Mouse (Mus musculus): ENCODE data around the gene Runx1.

The Runx1 gene

GRCm38 (mm10) chr16:92792905-92793304 is 33.0 kb downstream of the Runx1 start:
- DNase-seq = no peak

DNA sequence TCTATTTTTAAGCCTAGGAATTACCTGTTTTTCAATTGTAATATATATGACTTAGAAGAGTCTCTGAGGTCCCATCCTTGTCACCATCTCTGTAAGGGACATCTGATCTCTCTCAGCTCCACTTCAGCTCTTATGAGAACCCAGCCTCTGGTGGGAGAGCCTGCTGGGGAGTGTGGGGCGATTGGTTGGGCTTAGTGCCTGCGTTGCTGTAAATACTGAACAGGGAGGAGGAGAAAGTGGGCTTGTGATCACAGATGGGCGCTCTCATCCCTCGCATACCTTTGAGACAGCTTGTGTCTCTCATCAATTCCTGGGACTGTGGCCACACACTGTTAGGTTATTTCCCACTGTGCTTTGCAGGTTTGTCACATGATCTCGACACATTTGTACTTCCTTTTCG is 35.3 kb downstream of the Runx1 start:
- no peak for DNase-seq

DNA sequence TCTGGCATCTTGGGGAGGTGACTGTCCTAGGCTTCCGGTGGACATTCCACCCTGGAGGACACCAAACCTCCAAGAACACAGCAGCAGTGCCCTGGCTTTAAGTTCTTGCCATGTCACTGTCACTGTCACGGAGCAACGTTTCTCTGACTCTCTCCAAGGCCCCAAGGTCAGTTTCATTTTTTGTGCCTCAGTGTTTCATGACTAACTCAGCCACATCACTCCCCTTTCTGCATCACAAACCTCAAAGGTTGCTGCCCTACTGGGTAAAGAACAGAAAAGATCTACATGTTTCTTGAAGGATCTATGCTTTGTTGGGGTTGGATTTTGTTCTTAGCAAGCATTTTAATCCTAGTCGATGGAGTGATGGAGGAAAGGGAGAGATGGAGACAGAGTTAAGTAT is 36.1 kb downstream of the Runx1 start:
- DNase-seq = no peak

GRCm38 (mm10) chr16:92788446-92788845 is 37.5 kb downstream of the Runx1 start:
- DNase-seq = no peak

- DNase-seq = no peak
Observed at GRCm38 (mm10) chr16:92786883-92787321, 39.0 kb downstream of the Runx1 start.

GRCm38 (mm10) chr16:92786276-92786882 is 39.6 kb downstream of the Runx1 start:
- no peak for DNase-seq

DNA sequence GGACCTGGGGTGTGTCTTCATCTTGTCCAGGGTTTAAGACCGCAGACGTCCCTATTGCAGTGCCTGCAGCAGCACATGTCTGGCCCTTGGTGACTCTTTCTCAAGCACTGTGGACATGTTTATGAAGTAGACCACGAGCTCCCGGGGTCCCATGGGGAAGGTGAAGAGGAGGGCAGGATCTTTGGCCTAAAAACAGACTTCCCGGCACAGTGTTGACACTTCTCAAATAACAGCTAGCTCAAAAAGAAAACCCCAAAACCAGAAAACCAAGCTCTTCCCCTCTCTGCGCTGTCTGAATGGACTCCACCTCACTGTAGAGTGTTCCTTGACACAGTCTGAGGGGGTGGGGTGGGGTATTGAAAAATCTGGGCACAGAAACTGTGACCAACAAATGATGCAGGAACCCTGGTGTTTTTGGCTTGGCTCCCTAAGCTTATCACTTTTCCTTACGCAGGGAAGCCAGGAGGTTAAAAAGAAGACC is 42.3 kb downstream of the Runx1 start:
- DNase-seq = no peak

DNA sequence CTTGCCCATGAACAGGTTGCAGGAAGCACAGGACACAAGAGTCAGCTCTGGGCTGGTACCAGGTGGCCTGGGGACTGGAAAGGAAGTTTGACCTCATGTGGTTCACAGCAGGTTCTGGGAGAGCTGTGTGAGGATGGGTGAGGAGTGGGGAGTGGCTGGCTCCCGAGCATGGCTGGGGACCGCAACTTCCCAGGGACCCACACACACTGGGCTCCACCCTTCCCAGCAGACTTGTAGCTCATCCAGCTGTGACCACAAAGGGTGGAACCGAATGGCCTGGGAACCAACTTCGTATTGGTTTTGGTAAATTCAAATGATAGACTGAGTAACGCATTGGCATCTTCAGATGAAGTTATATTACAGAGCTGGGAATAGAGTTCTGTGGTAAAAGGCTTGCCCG is 43.5 kb downstream of the Runx1 start:
- no peak for DNase-seq

GRCm38 (mm10) chr16:92779896-92780435 is 46.0 kb downstream of the Runx1 start:
- DNase-seq = no peak

DNA sequence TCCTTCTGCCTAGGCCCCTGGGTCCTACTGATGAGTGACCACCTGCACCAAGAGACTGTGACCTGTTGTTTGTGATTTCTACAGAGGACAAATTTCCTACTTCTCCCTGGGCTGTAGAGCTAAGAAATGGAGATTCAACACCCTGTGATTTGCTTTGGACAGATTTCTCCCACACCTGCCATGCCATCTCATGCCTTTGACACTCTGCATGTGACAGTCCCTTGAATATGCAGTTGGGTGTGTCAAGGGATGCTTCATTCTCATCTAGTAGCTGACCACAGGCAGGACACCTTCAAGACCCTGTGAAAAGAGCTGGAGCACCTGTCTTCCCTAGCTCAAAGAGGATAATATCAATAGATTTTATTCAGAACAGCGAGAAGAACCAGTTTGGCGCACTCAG is 46.8 kb downstream of the Runx1 start:
- DNase-seq = no peak

DNA sequence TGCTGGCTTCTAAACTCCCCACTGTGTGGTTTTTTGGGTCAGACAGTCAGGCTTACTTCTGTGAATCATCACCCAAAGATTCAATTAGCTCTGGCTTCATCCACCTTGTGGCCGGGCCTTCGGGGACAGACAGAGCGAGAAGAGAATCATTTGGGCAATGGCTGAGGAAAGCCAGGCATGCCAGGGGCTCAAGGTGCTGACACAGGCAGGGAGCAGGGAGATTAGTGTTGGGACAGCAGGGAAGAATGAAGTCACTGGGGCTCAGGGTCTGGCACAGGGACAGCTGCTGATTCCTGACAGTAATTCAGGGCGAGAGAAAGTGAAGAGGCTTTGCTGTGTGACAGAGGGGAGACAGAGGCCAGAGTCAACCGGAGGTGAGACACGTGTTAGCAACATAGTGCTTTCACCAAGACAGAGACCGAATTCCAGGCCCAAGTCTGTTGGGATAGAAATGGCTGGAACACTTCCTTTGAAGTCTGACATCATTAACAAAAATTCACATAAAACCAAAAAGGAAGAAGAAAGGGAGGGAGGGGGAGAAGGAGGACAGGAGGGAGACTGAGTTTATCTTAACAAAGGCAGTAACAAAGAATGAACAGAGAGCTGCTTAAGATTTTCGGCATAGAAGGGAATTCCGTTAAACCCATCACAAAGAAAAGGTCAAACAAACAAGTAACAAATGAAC is 47.7 kb downstream of the Runx1 start:
- DNase-seq = no peak

DNA sequence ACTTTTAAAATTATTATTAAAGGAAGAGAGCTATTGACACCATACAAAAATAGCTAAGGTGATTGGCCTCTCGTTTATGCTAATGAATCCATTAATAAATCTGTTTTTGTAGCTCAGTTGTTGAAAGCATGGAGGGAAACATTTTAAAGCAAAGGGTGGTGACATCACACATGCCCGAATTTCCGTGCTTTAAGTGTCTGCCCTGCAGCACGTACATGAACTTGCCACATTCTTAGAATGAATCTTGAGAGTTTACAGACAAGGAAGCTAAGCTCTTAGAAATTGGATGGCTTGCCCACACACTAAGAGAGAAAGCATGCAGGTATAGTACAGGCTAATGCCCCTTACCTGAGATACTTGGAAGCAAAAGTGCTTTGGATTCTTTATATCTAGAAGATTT is 58.1 kb downstream of the Runx1 start:
- DNase-seq = no peak

DNA sequence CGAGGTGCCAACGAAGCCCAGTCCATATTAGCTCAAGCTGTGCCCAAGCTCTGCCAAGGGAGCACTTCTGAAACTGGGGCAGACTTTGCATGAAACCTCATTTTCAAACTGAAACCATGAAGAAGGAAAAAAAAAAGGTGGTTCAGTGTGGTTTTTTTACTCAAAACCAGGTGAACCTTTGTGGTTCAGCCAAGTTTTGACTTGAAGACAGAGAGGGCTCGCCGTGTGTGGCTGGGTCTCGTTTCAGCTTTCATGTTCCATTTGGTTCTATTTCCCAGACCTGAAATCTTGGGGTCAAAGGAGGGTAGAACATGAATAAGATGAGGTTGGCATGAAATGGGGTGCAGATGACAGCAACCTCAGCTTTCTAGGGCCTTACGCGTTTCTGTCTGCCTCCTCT is 58.5 kb downstream of the Runx1 start:
- DNase-seq = no peak

- DNase-seq = no peak
Observed at GRCm38 (mm10) chr16:92764741-92765396, 61.1 kb downstream of the Runx1 start.

DNA sequence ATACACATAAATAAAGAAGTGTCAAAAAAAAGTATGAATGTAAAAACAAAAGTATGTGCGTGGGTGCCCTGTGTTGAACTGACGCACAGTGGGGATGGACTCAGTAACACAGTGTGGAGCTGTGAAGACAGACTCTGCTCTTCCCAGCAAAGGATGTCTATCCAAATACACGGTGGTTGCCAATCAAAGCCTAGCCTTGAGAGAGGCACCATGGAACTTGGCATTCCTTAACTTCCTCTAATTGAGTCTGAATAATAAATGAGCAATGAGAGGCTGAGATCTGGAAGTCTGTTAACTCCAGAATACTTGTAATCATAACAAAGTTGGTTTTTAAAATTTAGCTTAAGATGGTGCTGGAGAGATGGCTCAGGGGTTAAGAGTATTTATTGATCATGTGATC is 62.3 kb downstream of the Runx1 start:
- DNase-seq = no peak

- peak; percentile 42 for DNase-seq
Observed at GRCm38 (mm10) chr16:92761968-92762521, 63.9 kb downstream of the Runx1 start.

- DNase-seq = no peak
Observed at GRCm38 (mm10) chr16:92760091-92760490, 65.9 kb downstream of the Runx1 start.

DNA sequence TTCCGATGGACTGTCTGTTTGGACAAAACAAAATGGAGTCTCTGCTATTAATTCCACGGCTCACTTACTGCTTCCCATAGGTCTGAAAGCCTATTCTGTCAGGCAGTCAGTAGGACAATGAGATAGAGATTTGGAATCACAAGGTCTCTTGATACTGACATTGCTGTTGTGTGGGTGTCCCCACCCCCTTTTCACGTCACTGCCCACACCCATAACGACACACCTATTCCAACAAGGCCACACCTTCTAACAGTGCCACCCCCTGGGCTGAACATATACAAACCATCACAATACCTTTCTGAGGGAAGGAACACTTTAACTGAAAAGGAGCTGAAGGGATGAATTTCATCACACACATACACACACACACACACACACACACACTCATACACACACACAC is 68.4 kb downstream of the Runx1 start:
- DNase-seq = no peak

DNA sequence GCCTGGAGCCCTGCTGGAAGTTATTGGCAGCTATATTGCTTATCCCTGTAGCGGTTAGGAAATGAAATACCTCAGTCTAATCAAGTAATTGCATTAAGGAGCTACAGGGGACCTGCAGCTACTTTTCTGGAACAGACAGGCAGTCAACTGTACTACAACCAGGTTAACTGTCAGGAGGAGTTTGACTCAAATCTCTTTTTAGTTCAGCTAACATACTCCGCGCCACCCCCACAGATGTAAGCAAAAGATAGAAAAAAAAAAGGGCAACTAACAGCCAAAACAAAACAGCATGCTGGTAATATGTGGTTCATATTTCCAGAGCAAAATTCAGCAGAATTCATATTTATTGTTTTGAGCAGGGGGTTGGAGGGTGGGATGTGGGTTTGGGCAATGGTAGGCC is 72.0 kb downstream of the Runx1 start:
- no peak for DNase-seq

GRCm38 (mm10) chr16:92753139-92753538 is 72.8 kb downstream of the Runx1 start:
- DNase-seq = no peak

- DNase-seq = no peak
Observed at GRCm38 (mm10) chr16:92748272-92748671, 77.7 kb downstream of the Runx1 start.

DNA sequence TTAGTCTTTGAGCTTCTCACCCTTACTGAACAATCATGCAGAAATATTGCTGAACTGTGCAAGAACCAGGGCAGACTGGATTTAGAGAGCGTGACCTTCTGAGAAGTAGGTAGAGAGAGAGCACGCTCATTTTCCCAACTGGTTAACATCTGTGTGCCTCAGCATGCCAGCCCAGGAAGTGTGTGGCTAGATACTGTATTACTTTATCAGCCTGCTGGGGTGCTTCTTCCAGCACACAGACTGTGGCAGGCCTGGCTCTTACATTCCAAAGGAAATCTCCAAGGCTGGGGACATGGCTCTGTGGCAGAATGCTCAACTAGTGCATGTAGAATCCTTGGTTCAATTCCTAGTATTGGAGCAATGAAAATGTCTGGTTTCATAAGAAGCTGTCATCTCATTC is 78.9 kb downstream of the Runx1 start:
- DNase-seq = no peak

DNA sequence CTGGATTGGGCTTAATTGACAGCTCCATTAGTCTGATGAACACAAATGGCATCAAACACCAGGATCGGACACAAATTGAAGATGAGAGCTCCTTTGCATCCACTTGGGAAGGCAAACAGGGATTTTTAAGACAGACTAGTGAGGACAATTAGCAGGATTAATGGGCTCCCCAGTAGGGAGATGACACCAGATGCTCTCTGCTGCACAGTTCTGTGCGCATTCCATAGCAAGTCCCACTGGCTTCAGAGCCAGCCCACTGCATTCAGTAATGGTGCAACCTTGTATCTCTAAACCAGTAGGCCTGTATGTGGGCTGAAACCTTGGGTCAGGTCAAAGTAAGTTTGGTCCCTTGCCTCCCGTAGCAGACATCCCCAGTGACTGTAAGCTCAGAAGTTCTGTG is 80.7 kb downstream of the Runx1 start:
- no peak for DNase-seq
